Mouse (Mus musculus) brain, embryonic 14.5 days (tissue): Measurements from ENCODE around the gene Aox2.

ENCODE experiments used
- CTCF ChIP-seq: fragments of 200-500 bp; IDR thresholded peaks from 2 replicates; pipeline ENCODE4 v1.5.1; 2012; ENCODE audit warnings: inconsistent platforms, mild to moderate bottlenecking, moderate library complexity, borderline replicate concordance; ENCODE audit not compliant: insufficient read depth, insufficient read length; ENCODE audit errors: extremely low read depth
- POLR2A ChIP-seq: fragments of 200-500 bp; IDR thresholded peaks from 2 replicates; pipeline ENCODE4 v1.6.1; 2012; ENCODE audit warnings: mild to moderate bottlenecking, inconsistent platforms, borderline replicate concordance; ENCODE audit not compliant: poor library complexity, insufficient read depth, insufficient read length, severe bottlenecking; ENCODE audit errors: extremely low read depth

DNA sequence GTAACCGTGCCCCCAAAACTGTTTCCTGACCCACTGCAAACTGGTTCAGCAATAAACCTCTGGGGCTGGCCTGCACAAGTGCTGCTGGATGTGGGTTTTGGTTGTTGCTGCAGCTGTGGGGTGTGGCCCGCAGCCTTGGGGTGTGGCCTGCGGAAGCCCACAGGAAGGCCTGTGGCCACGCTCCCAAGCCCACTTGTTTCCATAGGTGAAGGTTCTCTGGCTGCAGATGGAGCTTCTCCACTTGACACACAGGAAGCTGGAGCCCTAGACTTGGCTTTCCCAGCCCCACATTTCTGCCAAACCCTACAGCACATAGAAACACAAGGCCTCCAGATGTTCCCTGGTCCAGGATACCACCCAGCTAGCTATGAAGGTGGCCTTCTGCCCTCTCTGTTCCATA is 25.6 kb downstream of the Aox2 start:
- TF ChIP-seq CTCF = no peak
- TF ChIP-seq POLR2A = no peak
